Mouse (Mus musculus): ENCODE measurements around the gene Cort. TPM values are rescaled to one million over a fixed set of nuclear protein-coding genes. Genes with fewer than 3 reads are reported as not detected.

Cort gene
- polyA plus RNA-seq, 1 experiment from 2014 or later, result 0.49 TPM

DNA sequence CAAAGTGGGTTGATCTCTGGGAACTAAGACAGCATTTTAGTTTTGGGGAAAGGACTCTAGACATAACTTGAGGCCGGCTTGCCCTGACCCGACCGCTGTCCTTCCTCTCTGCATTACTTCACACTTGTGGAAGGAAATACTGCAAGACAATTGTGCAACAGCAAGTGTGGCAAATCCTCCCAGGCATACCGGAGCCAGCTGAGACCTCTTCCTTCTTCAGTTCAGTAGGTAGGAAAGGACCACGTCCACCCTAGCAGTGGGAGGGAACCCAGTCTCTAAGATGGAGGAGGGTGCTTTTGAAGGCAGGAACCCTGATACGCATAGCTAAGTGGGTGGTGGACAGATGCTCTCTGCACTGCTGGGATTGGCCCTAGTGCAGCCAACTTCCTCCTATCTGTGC lies 29.1 kb upstream of the Cort start:
- no peaks in the 10 kb centered on the region for H3K4me1 ChIP-seq (replicated peaks; ENCODE audit: control insufficient read depth, insufficient read depth, low read length)
- H3K4me2 ChIP-seq (ENCODE audit: low read depth, low read length, severe bottlenecking), result no peak overlapping the region
- 95% methylated on average over 6 of the region's 6 CpGs for WGBS
- no peak overlapping the region for H3K4me3 ChIP-seq (ENCODE audit: low read depth, low read length)
- no peaks in the 10 kb centered on the region for H3K27me3 ChIP-seq (ENCODE audit: control insufficient read depth, insufficient read depth, low read length)
- no peaks in the 10 kb centered on the region for H3K9me3 ChIP-seq (ENCODE audit: control insufficient read depth, low read length)
- no peak overlapping the region for H3K9ac ChIP-seq (ENCODE audit: low read length)
- no peak overlapping the region for H3K27ac ChIP-seq (ENCODE audit: low read depth, low read length)
- DNase-seq (ENCODE audit: low spot score) (no peak), ATAC-seq (replicated peaks; ENCODE audit: low FRiP score) (no peak)
- peaks cover 33% of the 10 kb centered on the region for H3K36me3 ChIP-seq (ENCODE audit: control insufficient read depth, insufficient read depth, low read length)

DNA sequence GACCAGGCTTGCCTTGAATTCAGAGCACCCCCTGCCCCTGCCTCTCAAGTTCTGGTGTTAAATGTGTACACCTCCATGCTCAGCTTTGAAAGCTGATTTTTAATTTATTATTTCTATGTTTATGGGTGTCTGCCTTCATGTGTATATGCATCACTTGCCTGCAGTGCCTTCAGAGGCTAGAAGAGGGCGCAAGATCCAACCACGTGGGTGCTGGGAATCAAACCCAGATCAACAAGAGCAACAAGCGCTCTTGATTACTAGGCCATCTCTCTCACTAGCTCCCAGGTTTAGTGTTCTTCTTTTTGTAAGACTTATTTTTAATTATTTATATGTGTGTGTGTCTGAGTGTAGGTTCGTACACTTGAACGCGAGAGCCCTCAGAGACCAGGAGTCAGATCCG lies 28.3 kb upstream of the Cort start:
- Histone ChIP-seq H3K36me3 (ENCODE audit: control insufficient read depth, insufficient read depth, low read length) (peaks cover 37% of the 10 kb centered on the region), H3K9ac (ENCODE audit: low read length) (no peak overlapping the region), H3K4me1 (replicated peaks; ENCODE audit: control insufficient read depth, insufficient read depth, low read length) (no peaks in the 10 kb centered on the region), H3K27me3 (ENCODE audit: control insufficient read depth, insufficient read depth, low read length) (no peaks in the 10 kb centered on the region), H3K9me3 (ENCODE audit: control insufficient read depth, low read length) (no peaks in the 10 kb centered on the region), H3K27ac (ENCODE audit: low read depth, low read length) (no peak overlapping the region), H3K4me3 (ENCODE audit: low read depth, low read length) (no peak overlapping the region), H3K4me2 (ENCODE audit: low read depth, low read length, severe bottlenecking) (no peak overlapping the region)
- ATAC-seq (replicated peaks; ENCODE audit: low FRiP score) (no peak), DNase-seq (ENCODE audit: low spot score) (no peak)
- 96% methylated on average over 7 of the region's 7 CpGs for WGBS

DNA sequence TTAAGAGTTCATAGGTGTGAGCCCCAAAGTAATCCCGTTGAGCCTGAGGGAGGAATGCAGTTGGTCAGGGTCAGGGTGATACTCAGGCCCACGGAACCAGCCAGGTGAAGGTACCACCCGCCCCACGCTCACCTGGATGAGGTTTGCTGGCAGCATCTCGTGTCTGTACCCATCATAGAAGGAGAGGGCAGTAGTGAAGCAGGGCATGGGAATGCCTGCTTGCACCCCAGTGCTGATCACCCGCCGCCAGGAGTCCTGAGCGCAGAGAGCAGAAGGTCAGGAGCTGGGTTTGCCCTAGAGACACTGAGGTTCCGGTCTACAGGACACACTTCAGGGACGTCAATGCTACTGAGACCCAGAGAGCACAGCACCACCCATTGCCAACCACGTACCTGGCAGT lies 24.2 kb upstream of the Cort start:
- DNase-seq (ENCODE audit: low spot score) (no peak), ATAC-seq (replicated peaks; ENCODE audit: low FRiP score) (no peak)
- no peak overlapping the region for H3K9ac ChIP-seq (ENCODE audit: low read length)
- H3K27me3 ChIP-seq (ENCODE audit: control insufficient read depth, insufficient read depth, low read length), result no peaks in the 10 kb centered on the region
- no peak overlapping the region for H3K27ac ChIP-seq (ENCODE audit: low read depth, low read length)
- 93% methylated on average over 11 of the region's 11 CpGs for WGBS
- peaks cover 28% of the 10 kb centered on the region for H3K36me3 ChIP-seq (ENCODE audit: control insufficient read depth, insufficient read depth, low read length)
- H3K4me1 ChIP-seq (replicated peaks; ENCODE audit: control insufficient read depth, insufficient read depth, low read length), result no peaks in the 10 kb centered on the region
- no peak overlapping the region for H3K4me3 ChIP-seq (ENCODE audit: low read depth, low read length)
- no peak overlapping the region for H3K4me2 ChIP-seq (ENCODE audit: low read depth, low read length, severe bottlenecking)
- H3K9me3 ChIP-seq (ENCODE audit: control insufficient read depth, low read length), result no peaks in the 10 kb centered on the region

- H3K9ac ChIP-seq (ENCODE audit: low read length), result no peak overlapping the region
- H3K9me3 ChIP-seq (ENCODE audit: control insufficient read depth, low read length), result no peaks in the 10 kb centered on the region
- WGBS, result 89% methylated on average over 11 of the region's 11 CpGs
- H3K4me3 ChIP-seq (ENCODE audit: low read depth, low read length), result no peak overlapping the region
- no peak overlapping the region for H3K4me2 ChIP-seq (ENCODE audit: low read depth, low read length, severe bottlenecking)
- no peak for ATAC-seq (replicated peaks; ENCODE audit: low FRiP score)
- no peaks in the 10 kb centered on the region for H3K27me3 ChIP-seq (ENCODE audit: control insufficient read depth, insufficient read depth, low read length)
- DNase-seq (ENCODE audit: low spot score), result no peak
- H3K4me1 ChIP-seq (replicated peaks; ENCODE audit: control insufficient read depth, insufficient read depth, low read length), result no peaks in the 10 kb centered on the region
- peaks cover 23% of the 10 kb centered on the region for H3K36me3 ChIP-seq (ENCODE audit: control insufficient read depth, insufficient read depth, low read length)
- H3K27ac ChIP-seq (ENCODE audit: low read depth, low read length), result no peak overlapping the region
Measured at GRCm38 (mm10) chr4:149150256-149150655, 23.7 kb upstream of the Cort start.

DNA sequence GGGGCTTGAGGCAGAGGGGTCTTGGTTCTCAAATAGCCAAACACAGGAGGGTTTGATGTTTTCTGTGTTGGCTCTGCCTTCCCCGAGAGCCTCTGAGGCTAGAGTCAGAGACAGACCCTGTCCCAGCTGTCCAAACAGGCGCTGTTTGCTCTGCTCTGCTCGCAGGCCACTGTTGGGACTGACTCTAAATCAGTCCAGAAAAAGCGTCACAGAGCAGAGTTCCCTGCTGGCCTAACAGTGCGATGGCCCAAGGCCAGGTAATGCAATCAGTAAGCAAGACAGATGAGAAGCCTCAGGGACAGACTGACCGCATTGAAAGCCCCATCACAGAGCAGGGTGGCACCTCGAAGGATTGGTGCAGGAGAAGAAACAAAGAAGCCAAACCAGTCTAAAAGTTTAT lies 23.0 kb upstream of the Cort start:
- no peaks in the 10 kb centered on the region for H3K9me3 ChIP-seq (ENCODE audit: control insufficient read depth, low read length)
- no peaks in the 10 kb centered on the region for H3K27me3 ChIP-seq (ENCODE audit: control insufficient read depth, insufficient read depth, low read length)
- 82% methylated on average over 7 of the region's 7 CpGs for WGBS
- H3K9ac ChIP-seq (ENCODE audit: low read length), result no peak overlapping the region
- DNase-seq (ENCODE audit: low spot score), result no peak
- H3K27ac ChIP-seq (ENCODE audit: low read depth, low read length), result no peak overlapping the region
- peaks cover 17% of the 10 kb centered on the region; the same call in 1 of the 2 replicates for H3K36me3 ChIP-seq (ENCODE audit: control insufficient read depth, insufficient read depth, low read length)
- H3K4me1 ChIP-seq (replicated peaks; ENCODE audit: control insufficient read depth, insufficient read depth, low read length), result no peaks in the 10 kb centered on the region; the same call in 1 of the 2 replicates
- no peak overlapping the region for H3K4me2 ChIP-seq (ENCODE audit: low read depth, low read length, severe bottlenecking)
- ATAC-seq (replicated peaks; ENCODE audit: low FRiP score), result no peak
- no peak overlapping the region for H3K4me3 ChIP-seq (ENCODE audit: low read depth, low read length)

GRCm38 (mm10) chr4:149149196-149149595 lies 22.6 kb upstream of the Cort start:
- ATAC-seq (replicated peaks; ENCODE audit: low FRiP score) (no peak), DNase-seq (ENCODE audit: low spot score) (no peak)
- Histone ChIP-seq H3K27ac (ENCODE audit: low read depth, low read length) (no peak overlapping the region), H3K4me3 (ENCODE audit: low read depth, low read length) (no peak overlapping the region), H3K27me3 (ENCODE audit: control insufficient read depth, insufficient read depth, low read length) (no peaks in the 10 kb centered on the region), H3K9me3 (ENCODE audit: control insufficient read depth, low read length) (no peaks in the 10 kb centered on the region), H3K9ac (ENCODE audit: low read length) (no peak overlapping the region), H3K4me1 (replicated peaks; ENCODE audit: control insufficient read depth, insufficient read depth, low read length) (no peaks in the 10 kb centered on the region; the same call in 1 of the 2 replicates), H3K4me2 (ENCODE audit: low read depth, low read length, severe bottlenecking) (no peak overlapping the region), H3K36me3 (ENCODE audit: control insufficient read depth, insufficient read depth, low read length) (peaks cover 16% of the 10 kb centered on the region; the same call in 1 of the 2 replicates)
- WGBS, result 85% methylated on average over 9 of the region's 9 CpGs

DNA sequence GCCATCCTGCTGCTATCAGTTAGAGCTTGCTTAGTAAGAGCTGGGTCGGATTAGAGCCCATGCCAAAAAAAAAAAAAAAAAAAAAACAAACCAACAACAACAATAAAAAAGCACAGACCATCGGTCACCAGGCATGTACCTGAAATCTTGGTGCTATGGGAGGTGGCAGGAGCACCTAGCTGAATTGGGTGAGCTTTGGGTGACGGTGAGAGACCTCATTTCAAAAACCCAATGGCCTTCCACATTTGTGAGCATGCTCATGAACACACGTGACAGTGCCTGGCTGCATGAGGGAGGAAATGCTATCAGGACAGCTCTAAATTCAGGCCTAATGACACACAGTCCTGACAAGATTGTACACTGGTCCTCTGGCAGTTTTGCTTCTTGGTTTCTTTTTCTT lies 21.5 kb upstream of the Cort start:
- ATAC-seq (replicated peaks; ENCODE audit: low FRiP score) (no peak), DNase-seq (ENCODE audit: low spot score) (no peak)
- 84% methylated on average over 4 of the region's 4 CpGs for WGBS

DNA sequence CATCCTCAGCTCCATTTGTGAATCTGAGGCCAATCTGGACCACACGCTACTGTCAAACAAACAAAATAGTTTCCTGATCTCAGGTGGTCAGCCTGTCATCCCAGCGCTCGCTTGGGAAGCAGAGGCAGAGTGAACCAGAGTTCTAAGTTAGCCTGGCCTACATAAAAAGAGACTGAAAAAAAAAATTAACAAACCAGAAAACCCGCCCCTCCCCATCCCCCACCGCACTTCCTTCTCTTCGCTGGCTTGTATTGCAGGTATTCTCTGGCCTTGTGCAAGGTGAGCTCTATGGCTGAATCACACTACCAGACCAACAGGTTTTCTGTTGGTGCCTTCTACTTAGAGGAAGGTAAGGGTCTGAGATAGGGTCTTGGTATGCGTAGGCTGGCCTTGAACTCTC lies 21.0 kb upstream of the Cort start:
- no peak overlapping the region for H3K4me3 ChIP-seq (ENCODE audit: low read depth, low read length)
- WGBS, result 92% methylated on average over 7 of the region's 7 CpGs
- ATAC-seq (replicated peaks; ENCODE audit: low FRiP score), result no peak

More for the DNA sequence above, 21.5 kb upstream of the Cort start:
- H3K4me1 ChIP-seq (replicated peaks; ENCODE audit: control insufficient read depth, insufficient read depth, low read length), result no peaks in the 10 kb centered on the region; the same call in 1 of the 2 replicates
- H3K4me3 ChIP-seq (ENCODE audit: low read depth, low read length), result no peak overlapping the region
- no peaks in the 10 kb centered on the region for H3K9me3 ChIP-seq (ENCODE audit: control insufficient read depth, low read length)
- H3K27ac ChIP-seq (ENCODE audit: low read depth, low read length), result no peak overlapping the region
- peaks cover 13% of the 10 kb centered on the region; the same call in 1 of the 2 replicates for H3K36me3 ChIP-seq (ENCODE audit: control insufficient read depth, insufficient read depth, low read length)
- no peak overlapping the region for H3K4me2 ChIP-seq (ENCODE audit: low read depth, low read length, severe bottlenecking)
- no peak overlapping the region for H3K9ac ChIP-seq (ENCODE audit: low read length)
- no peaks in the 10 kb centered on the region for H3K27me3 ChIP-seq (ENCODE audit: control insufficient read depth, insufficient read depth, low read length)

GRCm38 (mm10) chr4:149145151-149145550 lies 18.6 kb upstream of the Cort start:
- 74% methylated on average over 4 of the region's 4 CpGs for WGBS

More for the DNA sequence above, 21.0 kb upstream of the Cort start:
- no peak overlapping the region for H3K4me2 ChIP-seq (ENCODE audit: low read depth, low read length, severe bottlenecking)
- DNase-seq (ENCODE audit: low spot score), result no peak
- no peak overlapping the region for H3K9ac ChIP-seq (ENCODE audit: low read length)
- no peaks in the 10 kb centered on the region for H3K27me3 ChIP-seq (ENCODE audit: control insufficient read depth, insufficient read depth, low read length)
- no peaks in the 10 kb centered on the region for H3K9me3 ChIP-seq (ENCODE audit: control insufficient read depth, low read length)
- no peak overlapping the region for H3K27ac ChIP-seq (ENCODE audit: low read depth, low read length)
- H3K36me3 ChIP-seq (ENCODE audit: control insufficient read depth, insufficient read depth, low read length), result peaks cover 13% of the 10 kb centered on the region; the same call in 1 of the 2 replicates
- no peaks in the 10 kb centered on the region; the same call in 1 of the 2 replicates for H3K4me1 ChIP-seq (replicated peaks; ENCODE audit: control insufficient read depth, insufficient read depth, low read length)

More at GRCm38 (mm10) chr4:149145151-149145550, 18.6 kb upstream of the Cort start:
- Histone ChIP-seq H3K27ac (ENCODE audit: low read depth, low read length) (no peak overlapping the region), H3K4me1 (replicated peaks; ENCODE audit: control insufficient read depth, insufficient read depth, low read length) (no peaks in the 10 kb centered on the region; the same call in 1 of the 2 replicates), H3K4me3 (ENCODE audit: low read depth, low read length) (no peak overlapping the region), H3K9ac (ENCODE audit: low read length) (no peak overlapping the region), H3K9me3 (ENCODE audit: control insufficient read depth, low read length) (no peaks in the 10 kb centered on the region), H3K4me2 (ENCODE audit: low read depth, low read length, severe bottlenecking) (no peak overlapping the region), H3K27me3 (ENCODE audit: control insufficient read depth, insufficient read depth, low read length) (no peaks in the 10 kb centered on the region), H3K36me3 (ENCODE audit: control insufficient read depth, insufficient read depth, low read length) (no peaks in the 10 kb centered on the region; the same call in 1 of the 2 replicates)
- no peak for ATAC-seq (replicated peaks; ENCODE audit: low FRiP score)
- no peak for DNase-seq (ENCODE audit: low spot score)

Measured in forebrain, embryonic 11.5 days (tissue).